ENCODE assay signal across 8 mouse cellular contexts in the genomic region with DNA sequence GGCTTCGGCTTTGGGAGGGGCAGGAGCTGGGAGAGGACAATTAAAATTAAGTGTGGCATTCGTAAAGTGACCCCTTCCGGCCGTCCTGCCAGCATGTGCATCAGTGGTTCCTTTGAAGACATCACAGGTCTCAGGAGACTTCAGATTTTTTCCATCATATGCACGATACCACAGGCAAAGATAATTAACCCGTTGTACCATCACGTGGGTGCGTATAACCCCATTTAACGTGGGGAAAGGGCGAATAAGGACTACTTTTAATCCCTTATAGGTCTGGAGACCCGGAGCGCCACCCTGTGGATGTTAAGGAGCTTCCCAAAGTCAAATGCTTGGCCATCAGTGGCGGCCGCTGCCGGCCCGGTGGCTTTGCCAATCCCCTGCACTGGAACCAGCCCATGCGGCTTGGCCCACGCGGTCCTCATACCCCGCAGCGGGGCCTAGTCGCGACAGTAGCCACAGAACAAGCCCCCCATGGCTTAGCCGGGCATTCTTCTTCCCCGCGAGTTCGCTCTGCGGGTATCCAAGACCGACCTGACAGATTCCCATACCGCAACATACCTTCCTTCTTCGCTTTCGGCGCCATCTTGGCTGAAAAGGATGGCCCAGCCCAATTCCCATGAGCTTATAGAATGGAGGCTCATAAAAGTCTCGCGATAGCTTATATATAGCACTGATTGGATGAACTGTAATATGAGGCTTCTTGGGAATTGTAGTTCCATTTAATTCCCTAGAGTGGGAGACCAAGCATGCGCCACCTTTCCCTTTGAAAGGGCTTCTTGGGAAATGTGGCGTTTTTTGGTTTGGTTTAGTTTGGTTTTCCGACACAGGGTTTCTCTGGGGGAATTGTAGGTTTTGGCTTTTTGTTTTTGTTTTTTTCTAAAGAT. TPM values are rescaled to one million over a fixed set of nuclear protein-coding genes. Genes with fewer than 3 reads are reported as not detected.
DNase-seq lines count a peak whose midpoint lies in the region; ATAC-seq and TF ChIP-seq lines count a peak whose summit lies in the region.

A gene (minus strand): TSS at position 624 of the 884 bp plus-strand sequence.

- H3K9me3 ChIP-seq in heart, embryonic 12.5 days (replicated peaks) = no peaks in the 10 kb centered on the region
- no peaks in the 10 kb centered on the region for H3K9me3 ChIP-seq in kidney, embryonic 16.5 days (ENCODE audit: low read length)

- peak; percentile 97 for DNase-seq in brain, adult 2 months (ENCODE audit: low read depth, low spot score)
- DNase-seq in liver = peak; percentile 85
- DNase-seq in monocyte, adult 2 months (ENCODE audit: low read depth in 1 of 2, low spot score in 2 of 2) = peak; percentile 54 to 59
- DNase-seq in spleen, postnatal 14 days (ENCODE audit: low spot score in 2 of 2) = peak; percentile 58 to 69

- peak; percentile 87 for ATAC-seq in erythroid progenitor cell, adult 5-6 weeks (replicated peaks; ENCODE audit: low FRiP score, poor library complexity, severe bottlenecking)
- peak; percentile 87 for ATAC-seq in heart, embryonic 12.5 days (ENCODE audit: insufficient number of reproducible peaks, low FRiP score)
- peak; percentile 87 for ATAC-seq in kidney, embryonic 16.5 days (ENCODE audit: low FRiP score, low TSS enrichment)

- peak within 1 kb of the TSS; percentile 97 for H3K9ac ChIP-seq in heart, embryonic 12.5 days
- peak within 1 kb of the TSS; percentile 97 for H3K9ac ChIP-seq in kidney, embryonic 16.5 days (replicated peaks; ENCODE audit: low read length)

- H3K79me2 ChIP-seq in C2C12 (ENCODE audit: control insufficient read depth, insufficient read depth) = peaks cover 58% of the 10 kb centered on the region

- peak within 1 kb of the TSS; percentile 91 for H3K27ac ChIP-seq in heart, embryonic 12.5 days (ENCODE audit: poor library complexity, severe bottlenecking)
- peak within 1 kb of the TSS; percentile 91 for H3K27ac ChIP-seq in kidney, embryonic 16.5 days (ENCODE audit: low read length)

- under 1% methylated on average over 38 of the region's 38 CpGs for WGBS in heart, embryonic 12.5 days
- WGBS in kidney, embryonic 16.5 days = under 1% methylated on average over 38 of the region's 38 CpGs

- peaks cover 30% of the 10 kb centered on the region for H3K4me1 ChIP-seq in heart, embryonic 12.5 days (replicated peaks)
- H3K4me1 ChIP-seq in kidney, embryonic 16.5 days (ENCODE audit: insufficient read depth, low read length) = peaks cover 53% of the 10 kb centered on the region

- TF ChIP-seq CTCF in C2C12 (IDR thresholded peaks at IDR 0.05; ENCODE audit: control insufficient read depth, insufficient read depth, insufficient read length) = no peak

- H3ac ChIP-seq in C2C12 (ENCODE audit: control insufficient read depth, insufficient read length, low read depth) = peak within 1 kb of the TSS; percentile 87

- H3K36me3 ChIP-seq in C2C12 (ENCODE audit: control insufficient read depth, insufficient read depth) = peaks cover 41% of the 10 kb centered on the region
- H3K36me3 ChIP-seq in heart, embryonic 12.5 days = peaks cover 30% of the 10 kb centered on the region
- H3K36me3 ChIP-seq in kidney, embryonic 16.5 days (ENCODE audit: insufficient read depth, low read length) = peaks cover 26% of the 10 kb centered on the region

- H3K4me2 ChIP-seq in heart, embryonic 12.5 days = peak within 1 kb of the TSS; percentile 67
- H3K4me2 ChIP-seq in kidney, embryonic 16.5 days (replicated peaks; ENCODE audit: low read depth, low read length) = peak within 1 kb of the TSS; percentile 62

- H3K27me3 ChIP-seq in C2C12 (ENCODE audit: control insufficient read depth, insufficient read depth, insufficient read length) = no peaks in the 10 kb centered on the region
- no peaks in the 10 kb centered on the region for H3K27me3 ChIP-seq in heart, embryonic 12.5 days (replicated peaks)
- H3K27me3 ChIP-seq in kidney, embryonic 16.5 days (ENCODE audit: insufficient read depth, low read length) = no peaks in the 10 kb centered on the region

- H3K79me3 ChIP-seq in C2C12 (ENCODE audit: low read depth) = peaks cover 25% of the 10 kb centered on the region

- H3K4me3 ChIP-seq in C2C12 (ENCODE audit: insufficient read depth, poor library complexity, severe bottlenecking) = peak within 1 kb of the TSS; percentile 96
- H3K4me3 ChIP-seq in heart, embryonic 12.5 days = peak within 1 kb of the TSS; percentile 95
- peak within 1 kb of the TSS; percentile 90 for H3K4me3 ChIP-seq in kidney, embryonic 16.5 days (ENCODE audit: low read length)

TF ChIP-seq in C2C12, 6 proteins besides CTCF, POLR2A, EP300 and RAD21:
- TF ChIP-seq MYOD1 (IDR thresholded peaks at IDR 0.05; ENCODE audit: control insufficient read depth, insufficient read length, low read depth) = no peak
- no peak for TF ChIP-seq MYOG (IDR thresholded peaks at IDR 0.05; ENCODE audit: control insufficient read depth, extremely low read depth, insufficient read length)
- TF ChIP-seq USF1 (IDR thresholded peaks at IDR 0.05; ENCODE audit: low read depth) = peak; percentile 83
- TF ChIP-seq MAX (IDR thresholded peaks at IDR 0.05) = peak; percentile 68
TF ChIP-seq in C2C12: peak in this region for 2.

RNA-seq across cellular contexts. Expression of the gene that starts here (rescaled TPM):
- polyA plus RNA-seq in C2C12 (2012; fragmentation: generic; extraction: Trizol) = 4,612 TPM
- 1,034 and 1,190 TPM in 2 replicates for total RNA-seq in erythroid progenitor cell, adult 5-6 weeks (2015; ENCODE audit: low replicate concordance)
- total RNA-seq in erythroid progenitor cell, adult 5-6 weeks (2017; ENCODE audit: low replicate concordance) = 811 and 1,012 TPM in 2 replicates
- polyA plus RNA-seq in heart, embryonic 12.5 days (2016; fragmentation: Nextera tagmentation; extraction: Ambion mirVana) = 847 and 859 TPM in 2 replicates
- polyA plus RNA-seq in kidney, embryonic 16.5 days (2015; fragmentation: Nextera tagmentation; extraction: Ambion mirVana) = 1,090 and 1,147 TPM in 2 replicates

Comparison
In these comparisons a context has a peak if more than half of its experiments do, and no peak if none do; other contexts are left out.
1. Peak in every context shown above with its lines: DNase-seq, ATAC-seq, H3K4me3 ChIP-seq and H3K27ac ChIP-seq.